Mouse (Mus musculus): Measurements from ENCODE around the gene Lgi4. TPM values are rescaled to one million over a fixed set of nuclear protein-coding genes. Genes with fewer than 3 reads are reported as not detected.

Gene Lgi4
- total RNA-seq (2021): 10 to 100 TPM; 32.9 to 35.9 TPM
- long read RNA-seq, experiment 1, full-length matches to known transcripts: 23 of 51 reads
- long read RNA-seq, experiment 1, partial matches to known transcripts: 12 of 51 reads
- long read RNA-seq, experiment 1, other reads (novel, unspliced or antisense): 16 of 51 reads
- long read RNA-seq, experiment 2, full-length matches to known transcripts: 16 of 28 reads
- long read RNA-seq, experiment 2, partial matches to known transcripts: 6 of 28 reads
- long read RNA-seq, experiment 2, other reads (novel, unspliced or antisense): 6 of 28 reads

GRCm38 (mm10) chr7:31059108-31059507 is at the start of gene Lgi4:
Gene Lgi4 (plus strand): TSS chr7:31059342.
- peak; percentile 84 for DNase-seq (ENCODE audit: low spot score in 2 of 2)

- no peak for DNase-seq (ENCODE audit: low spot score in 2 of 2)
Measured at GRCm38 (mm10) chr7:31012971-31013370, 46.2 kb upstream of the Lgi4 start.

GRCm38 (mm10) chr7:31017104-31017901 is 41.8 kb upstream of the Lgi4 start:
- peak; percentile 78 to 83 for DNase-seq (ENCODE audit: low spot score in 2 of 2)

GRCm38 (mm10) chr7:31028609-31029008 is 30.5 kb upstream of the Lgi4 start:
- no peak for DNase-seq (ENCODE audit: low spot score in 2 of 2)

GRCm38 (mm10) chr7:31030717-31031116 is 28.4 kb upstream of the Lgi4 start:
- DNase-seq (ENCODE audit: low spot score in 2 of 2): no peak

- no peak for DNase-seq (ENCODE audit: low spot score in 2 of 2)
Measured at GRCm38 (mm10) chr7:31031731-31032130, 27.4 kb upstream of the Lgi4 start.

- DNase-seq (ENCODE audit: low spot score in 2 of 2): no peak
Measured at GRCm38 (mm10) chr7:31033409-31034165, 25.6 kb upstream of the Lgi4 start.

- DNase-seq (ENCODE audit: low spot score in 2 of 2): no peak
Measured at GRCm38 (mm10) chr7:31034789-31035188, 24.4 kb upstream of the Lgi4 start.

GRCm38 (mm10) chr7:31035291-31035690 is 23.9 kb upstream of the Lgi4 start:
- no peak for DNase-seq (ENCODE audit: low spot score in 2 of 2)

GRCm38 (mm10) chr7:31036917-31037316 is 22.2 kb upstream of the Lgi4 start:
- no peak for DNase-seq (ENCODE audit: low spot score in 2 of 2)

- DNase-seq (ENCODE audit: low spot score in 2 of 2): no peak
Measured at GRCm38 (mm10) chr7:31037675-31038074, 21.5 kb upstream of the Lgi4 start.

GRCm38 (mm10) chr7:31039011-31039410 is 20.1 kb upstream of the Lgi4 start:
- DNase-seq (ENCODE audit: low spot score in 2 of 2): no peak

- DNase-seq (ENCODE audit: low spot score in 2 of 2): no peak
Measured at GRCm38 (mm10) chr7:31040281-31041022, 18.7 kb upstream of the Lgi4 start.

GRCm38 (mm10) chr7:31041023-31041407 is 18.1 kb upstream of the Lgi4 start:
- DNase-seq (ENCODE audit: low spot score in 2 of 2): no peak

- DNase-seq (ENCODE audit: low spot score in 2 of 2): peak in 1 of 2 experiments; percentile 30
Measured at GRCm38 (mm10) chr7:31041662-31042315, 17.4 kb upstream of the Lgi4 start.

GRCm38 (mm10) chr7:31042431-31042910 is 16.7 kb upstream of the Lgi4 start, which contains the start of gene Fxyd5:
Gene Fxyd5 (minus strand): TSS chr7:31042481.
- DNase-seq (ENCODE audit: low spot score in 2 of 2): no peak

- DNase-seq (ENCODE audit: low spot score in 2 of 2): peak; percentile 48 to 64
Measured at GRCm38 (mm10) chr7:31049135-31049845, 9.9 kb upstream of the Lgi4 start.

GRCm38 (mm10) chr7:31049846-31050281 is 9.3 kb upstream of the Lgi4 start:
- DNase-seq (ENCODE audit: low spot score in 2 of 2): peak; percentile 62 to 70

- no peak for DNase-seq (ENCODE audit: low spot score in 2 of 2)
Measured at GRCm38 (mm10) chr7:31050487-31050886, 8.7 kb upstream of the Lgi4 start.

GRCm38 (mm10) chr7:31050921-31051320 is 8.2 kb upstream of the Lgi4 start:
- DNase-seq (ENCODE audit: low spot score in 2 of 2): peak; percentile 69 to 70
